Comparison of ENCODE assay signal across 8 mouse cellular contexts in genomic region chr8:30923301-30924159, GRCm38 (mm10).
A peak's percentile ranks its signal among the peaks of the same experiment; 100 is the strongest.
DNase-seq lines count a peak whose midpoint lies in the region; ATAC-seq and TF ChIP-seq lines count a peak whose summit lies in the region.

No protein-coding gene starts in this region.

- no peaks in the 10 kb centered on the region for H3K79me2 ChIP-seq in CH12.LX (replicated peaks; ENCODE audit: control insufficient read depth, extremely low read depth, insufficient read depth, poor library complexity, severe bottlenecking)

- DNase-seq in CH12.LX (ENCODE audit: extremely low read depth) = peak; percentile 66
- DNase-seq in embryonic facial prominence, embryonic 14.5 days (ENCODE audit: low spot score) = peak; percentile 93
- DNase-seq in kidney, postnatal 10 days = peak; percentile 84
- DNase-seq in B cell, adult 2 months = no peak

- dilution Hi-C loops in CH12.LX (cut with MboI; ENCODE audit: extremely low pct_ligation_motif_present, extremely low pct_unique_long_range_greater_than_20kb, low sequenced_read_pairs) = no loop called here

- WGBS in embryonic facial prominence, embryonic 14.5 days = 35% methylated on average over 18 of the region's 18 CpGs
- 28% methylated on average over 18 of the region's 18 CpGs for WGBS in heart, embryonic 13.5 days
- WGBS in limb, embryonic 15.5 days = 32% methylated on average over 18 of the region's 18 CpGs
- WGBS in neural tube, embryonic 15.5 days = 36% methylated on average over 18 of the region's 18 CpGs

- H3K27me3 ChIP-seq in CH12.LX (replicated peaks) = peaks cover 23% of the 10 kb centered on the region
- peaks cover 3% of the 10 kb centered on the region; the same call in 1 of the 2 replicates for H3K27me3 ChIP-seq in embryonic facial prominence, embryonic 14.5 days (replicated peaks; ENCODE audit: control insufficient read depth, insufficient read depth, low read length)
- no peaks in the 10 kb centered on the region; the same call in 1 of the 2 replicates for H3K27me3 ChIP-seq in heart, embryonic 13.5 days (replicated peaks)
- peaks cover 4% of the 10 kb centered on the region; the same call in 1 of the 2 replicates for H3K27me3 ChIP-seq in limb, embryonic 15.5 days
- H3K27me3 ChIP-seq in neural tube, embryonic 15.5 days (replicated peaks) = no peaks in the 10 kb centered on the region

- no peak overlapping the region for H3K27ac ChIP-seq in CH12.LX (ENCODE audit: insufficient read depth, low read depth)
- H3K27ac ChIP-seq in bone marrow macrophage, adult 2 months (ENCODE audit: insufficient read depth, low read depth, low read length) = no peak overlapping the region
- no peak overlapping the region for H3K27ac ChIP-seq in embryonic facial prominence, embryonic 14.5 days (replicated peaks; ENCODE audit: low read depth, low read length)
- no peak overlapping the region for H3K27ac ChIP-seq in heart, embryonic 13.5 days (replicated peaks)
- H3K27ac ChIP-seq in limb, embryonic 15.5 days = no peak overlapping the region
- no peak overlapping the region for H3K27ac ChIP-seq in neural tube, embryonic 15.5 days (replicated peaks)

- no peak for TF ChIP-seq POLR2A in CH12.LX (IDR thresholded peaks at IDR 0.05; ENCODE audit: low read depth, low read length)
- TF ChIP-seq POLR2A in bone marrow macrophage, adult 2 months (IDR thresholded peaks at IDR 0.05; ENCODE audit: borderline replicate concordance, low read depth, low read length) = no peak

- H3K9me3 ChIP-seq in CH12.LX (replicated peaks; ENCODE audit: low read length) = no peaks in the 10 kb centered on the region
- H3K9me3 ChIP-seq in embryonic facial prominence, embryonic 14.5 days (ENCODE audit: control insufficient read depth, low read length) = no peaks in the 10 kb centered on the region
- no peaks in the 10 kb centered on the region for H3K9me3 ChIP-seq in heart, embryonic 13.5 days
- no peaks in the 10 kb centered on the region for H3K9me3 ChIP-seq in limb, embryonic 15.5 days
- no peaks in the 10 kb centered on the region for H3K9me3 ChIP-seq in neural tube, embryonic 15.5 days (replicated peaks)

- in situ Hi-C loops in CH12.LX (cut with MboI; ENCODE audit: low pct_ligation_motif_present, low pct_unique_long_range_greater_than_20kb, low sequenced_read_pairs) = no loop called here

- H3K4me3 ChIP-seq in CH12.LX (replicated peaks in 1 of 3; ENCODE audit: low read depth in 2 of 3, low read length in 2 of 3, poor library complexity in 1 of 3) = no peak overlapping the region
- no peak overlapping the region for H3K4me3 ChIP-seq in bone marrow macrophage, adult 2 months (ENCODE audit: insufficient read depth, low read length)
- no peak overlapping the region for H3K4me3 ChIP-seq in embryonic facial prominence, embryonic 14.5 days (ENCODE audit: low read depth, low read length)
- no peak overlapping the region for H3K4me3 ChIP-seq in heart, embryonic 13.5 days
- H3K4me3 ChIP-seq in limb, embryonic 15.5 days = no peak overlapping the region
- H3K4me3 ChIP-seq in neural tube, embryonic 15.5 days (replicated peaks) = no peak overlapping the region

- TF ChIP-seq EP300 in CH12.LX (IDR thresholded peaks at IDR 0.05; ENCODE audit: low read length) = no peak

- no peaks in the 10 kb centered on the region for H3K36me3 ChIP-seq in CH12.LX (replicated peaks in 1 of 2; ENCODE audit: control insufficient read depth in 1 of 2, insufficient read depth in 1 of 2, low read length in 1 of 2)
- H3K36me3 ChIP-seq in embryonic facial prominence, embryonic 14.5 days (ENCODE audit: control insufficient read depth, insufficient read depth, low read length) = no peaks in the 10 kb centered on the region
- H3K36me3 ChIP-seq in heart, embryonic 13.5 days = no peaks in the 10 kb centered on the region
- H3K36me3 ChIP-seq in limb, embryonic 15.5 days = no peaks in the 10 kb centered on the region
- H3K36me3 ChIP-seq in neural tube, embryonic 15.5 days = no peaks in the 10 kb centered on the region

- peak; percentile 77 for TF ChIP-seq RAD21 in CH12.LX (IDR thresholded peaks at IDR 0.05; ENCODE audit: low read depth, low read length)

- ATAC-seq in embryonic facial prominence, embryonic 14.5 days (ENCODE audit: low read depth) = peak; percentile 83
- no peak for ATAC-seq in heart, embryonic 13.5 days (ENCODE audit: extremely low read depth, insufficient number of reproducible peaks, low FRiP score, low TSS enrichment)
- no peak for ATAC-seq in limb, embryonic 15.5 days (ENCODE audit: insufficient number of reproducible peaks, low FRiP score, low TSS enrichment, low read depth)
- ATAC-seq in neural tube, embryonic 15.5 days (ENCODE audit: low FRiP score) = peak; percentile 90

- H3K4me1 ChIP-seq in CH12.LX (ENCODE audit: control insufficient read depth in 1 of 2, insufficient read depth in 2 of 2) = no peaks in the 10 kb centered on the region
- no peaks in the 10 kb centered on the region for H3K4me1 ChIP-seq in bone marrow macrophage, adult 2 months (ENCODE audit: control insufficient read depth, insufficient read depth, low read length)
- H3K4me1 ChIP-seq in embryonic facial prominence, embryonic 14.5 days (ENCODE audit: control insufficient read depth, insufficient read depth, low read length) = no peaks in the 10 kb centered on the region
- H3K4me1 ChIP-seq in heart, embryonic 13.5 days = peaks cover 3% of the 10 kb centered on the region; the same call in 1 of the 2 replicates
- no peaks in the 10 kb centered on the region for H3K4me1 ChIP-seq in limb, embryonic 15.5 days
- peaks cover 11% of the 10 kb centered on the region for H3K4me1 ChIP-seq in neural tube, embryonic 15.5 days

- H3K9ac ChIP-seq in CH12.LX (ENCODE audit: insufficient read depth, low read depth) = no peak overlapping the region
- H3K9ac ChIP-seq in embryonic facial prominence, embryonic 14.5 days (ENCODE audit: low read depth, low read length) = no peak overlapping the region
- no peak overlapping the region; the same call in 1 of the 2 replicates for H3K9ac ChIP-seq in heart, embryonic 13.5 days
- H3K9ac ChIP-seq in limb, embryonic 15.5 days = no peak overlapping the region
- no peak overlapping the region for H3K9ac ChIP-seq in neural tube, embryonic 15.5 days (replicated peaks)

- TF ChIP-seq CTCF in CH12.LX (conservative IDR thresholded peaks at IDR 0.05 in 1 of 2, IDR thresholded peaks at IDR 0.05 in 1 of 2; ENCODE audit: low read depth in 2 of 2, low read length in 2 of 2) = peak; percentile 45 to 81
- TF ChIP-seq CTCF in bone marrow macrophage, adult 2 months (IDR thresholded peaks at IDR 0.05; ENCODE audit: low read depth, low read length) = peak; percentile 24; the same call in 1 of the 2 replicates

- H3K4me2 ChIP-seq in CH12.LX (ENCODE audit: insufficient read depth, low read depth, poor library complexity, severe bottlenecking) = 0 out of 2 replicates have a peak overlapping the region, but pooled peaks have one; percentile 19
- peak overlapping the region; percentile 43 for H3K4me2 ChIP-seq in embryonic facial prominence, embryonic 14.5 days (ENCODE audit: low read depth, low read length)
- peak overlapping the region; percentile 47; the same call in 1 of the 2 replicates for H3K4me2 ChIP-seq in heart, embryonic 13.5 days
- H3K4me2 ChIP-seq in limb, embryonic 15.5 days = 0 out of 2 replicates have a peak overlapping the region, but pooled peaks have one; percentile 26
- H3K4me2 ChIP-seq in neural tube, embryonic 15.5 days = peak overlapping the region; percentile 44

TF ChIP-seq in CH12.LX, 34 proteins besides CTCF, POLR2A, EP300 and RAD21:
- TF ChIP-seq ETS1 (conservative IDR thresholded peaks at IDR 0.05; ENCODE audit: low read depth, low read length) (no peak), SMC3 (IDR thresholded peaks at IDR 0.05; ENCODE audit: low read depth, low read length) (peak; percentile 65)

Comparison
In these comparisons a context has a peak if more than half of its experiments do, and no peak if none do; other contexts are left out.
1. DNase-seq: peak in CH12.LX (single experiment), embryonic facial prominence, embryonic 14.5 days (single experiment) and kidney, postnatal 10 days (single experiment); none in B cell, adult 2 months (0 of 2).
2. ATAC-seq: peak in embryonic facial prominence, embryonic 14.5 days (single experiment) and neural tube, embryonic 15.5 days (single experiment); none in heart, embryonic 13.5 days (single experiment) and limb, embryonic 15.5 days (single experiment).
3. Peak in every context shown above with its lines, with median percentiles within 50 percentile points of each other: H3K4me2 ChIP-seq.